Mouse (Mus musculus): ENCODE data around the gene Asprv1.

DNA sequence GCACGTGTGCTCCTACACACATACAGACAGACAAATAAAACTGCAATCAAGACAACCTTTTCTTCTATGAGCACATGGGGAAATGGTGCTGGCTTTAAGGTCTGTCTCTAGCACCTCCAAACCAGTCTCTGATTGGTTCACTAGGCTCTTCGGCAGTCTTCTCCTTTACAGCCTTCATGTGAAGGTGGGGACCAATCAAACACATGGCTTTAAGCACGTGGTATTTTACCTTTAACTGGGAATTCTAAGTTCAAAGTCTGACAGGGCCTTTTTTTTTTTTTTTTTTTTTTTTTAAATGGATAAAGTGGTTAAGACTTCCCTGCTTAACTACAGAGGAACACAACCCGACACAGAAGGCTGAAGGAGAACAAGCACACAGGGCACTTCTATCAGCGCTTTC, 37.1 kb downstream of the Asprv1 start:
- TF ChIP-seq CTCF (IDR thresholded peaks at IDR 0.05; ENCODE audit: control insufficient read depth, insufficient read depth, insufficient replicate concordance, low read depth, low read length) (no peak), POLR2A (IDR thresholded peaks at IDR 0.05; ENCODE audit: control insufficient read depth, low read depth, low read length) (no peak)

Data from testis, adult 2 months (tissue).